Comparison of ENCODE assay signal across 9 mouse cellular contexts in the genomic region with DNA sequence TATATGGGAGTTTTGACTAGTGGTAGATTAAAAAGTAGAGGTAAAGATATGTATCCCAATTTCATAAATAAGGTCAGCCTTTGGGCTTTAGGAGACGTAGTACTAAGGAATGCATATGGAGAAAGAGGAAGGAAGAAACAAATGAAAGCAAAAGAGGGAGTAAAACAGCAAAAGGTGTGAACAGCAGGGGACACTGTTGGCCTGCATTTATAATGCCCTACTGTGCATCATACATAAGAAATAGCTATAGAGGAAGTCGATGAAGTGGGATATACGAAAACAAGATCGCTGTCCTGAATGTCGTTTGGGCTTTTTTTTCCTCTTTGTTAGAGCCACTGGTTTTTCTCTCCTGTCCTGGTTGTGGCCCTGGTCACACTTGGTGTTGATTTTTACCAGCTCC.
A peak's percentile ranks its signal among the peaks of the same experiment; 100 is the strongest.
DNase-seq lines count a peak whose midpoint lies in the region; ATAC-seq and TF ChIP-seq lines count a peak whose summit lies in the region.
"Had no signal": no experiment of that assay in that cellular context is flagged by ENCODE, and none has a peak within 500 bp of the region (broad histone marks: within the 10 kb centered on the region; RNA-seq: fewer than 3 reads in every experiment).

No protein-coding gene starts in this region.

- DNase-seq in kidney, postnatal 14 days = peak; percentile 1
- no peak for DNase-seq in kidney, adult 18-20 months
- peak; percentile 40 for DNase-seq in CH12.LX (ENCODE audit: extremely low read depth)
- DNase-seq in adrenal gland, postnatal 36 days = peak; percentile 6 to 16
- peak; percentile 1 for DNase-seq in lung, postnatal 25 days (ENCODE audit: low spot score)
- no peak for DNase-seq in right cerebral cortex, postnatal 14 days
- DNase-seq in cerebellum, postnatal 4 days (ENCODE audit: low spot score in 2 of 2) = no peak

- peak overlapping the region; percentile 63; the same call in 1 of the 2 replicates for H3K4me2 ChIP-seq in CH12.LX (ENCODE audit: insufficient read depth, low read depth, poor library complexity, severe bottlenecking)
- H3K4me2 ChIP-seq in midbrain, embryonic 13.5 days (replicated peaks) = no peak overlapping the region
- H3K4me2 ChIP-seq: neural tube, embryonic 12.5 days had no signal

- H3K4me1 ChIP-seq in CH12.LX (ENCODE audit: control insufficient read depth in 1 of 2, insufficient read depth in 2 of 2) = no peaks in the 10 kb centered on the region
- no peaks in the 10 kb centered on the region for H3K4me1 ChIP-seq in midbrain, embryonic 13.5 days (replicated peaks)
- H3K4me1 ChIP-seq: neural tube, embryonic 12.5 days had no signal

- H3K9ac ChIP-seq in CH12.LX (ENCODE audit: insufficient read depth, low read depth) = no peak overlapping the region
- H3K9ac ChIP-seq in midbrain, embryonic 13.5 days (replicated peaks) = no peak overlapping the region
- H3K9ac ChIP-seq: neural tube, embryonic 12.5 days had no signal

- H3K36me3 ChIP-seq in CH12.LX (replicated peaks in 1 of 2; ENCODE audit: control insufficient read depth in 1 of 2, insufficient read depth in 1 of 2, low read length in 1 of 2) = no peaks in the 10 kb centered on the region
- no peaks in the 10 kb centered on the region for H3K36me3 ChIP-seq in midbrain, embryonic 13.5 days
- H3K36me3 ChIP-seq: neural tube, embryonic 12.5 days had no signal

- TF ChIP-seq EP300 in CH12.LX (IDR thresholded peaks at IDR 0.05; ENCODE audit: low read length) = no peak

- H3K27ac ChIP-seq in CH12.LX (ENCODE audit: insufficient read depth, low read depth) = no peak overlapping the region
- no peak overlapping the region for H3K27ac ChIP-seq in midbrain, embryonic 13.5 days
- H3K27ac ChIP-seq: neural tube, embryonic 12.5 days had no signal

- WGBS in midbrain, embryonic 13.5 days = 79% methylated on average over 5 of the region's 5 CpGs

- in situ Hi-C loops in CH12.LX (cut with MboI; ENCODE audit: low pct_ligation_motif_present, low pct_unique_long_range_greater_than_20kb, low sequenced_read_pairs) = no loop called here

- H3K27me3 ChIP-seq in CH12.LX (replicated peaks) = no peaks in the 10 kb centered on the region
- no peaks in the 10 kb centered on the region for H3K27me3 ChIP-seq in midbrain, embryonic 13.5 days
- H3K27me3 ChIP-seq: neural tube, embryonic 12.5 days had no signal

- TF ChIP-seq CTCF in CH12.LX (conservative IDR thresholded peaks at IDR 0.05 in 1 of 2, IDR thresholded peaks at IDR 0.05 in 1 of 2; ENCODE audit: low read depth in 2 of 2, low read length in 2 of 2) = peak; percentile 48 to 75; a peak in 3 of 4 replicates

- TF ChIP-seq RAD21 in CH12.LX (IDR thresholded peaks at IDR 0.05; ENCODE audit: low read depth, low read length) = peak; percentile 81

- no peaks in the 10 kb centered on the region for H3K79me2 ChIP-seq in CH12.LX (replicated peaks; ENCODE audit: control insufficient read depth, extremely low read depth, insufficient read depth, poor library complexity, severe bottlenecking)

- H3K4me3 ChIP-seq in CH12.LX (replicated peaks in 1 of 3; ENCODE audit: low read depth in 2 of 3, low read length in 2 of 3, poor library complexity in 1 of 3) = no peak overlapping the region
- no peak overlapping the region for H3K4me3 ChIP-seq in midbrain, embryonic 13.5 days (replicated peaks)
- H3K4me3 ChIP-seq: neural tube, embryonic 12.5 days had no signal

- H3K9me3 ChIP-seq in CH12.LX (replicated peaks; ENCODE audit: low read length) = no peaks in the 10 kb centered on the region
- no peaks in the 10 kb centered on the region for H3K9me3 ChIP-seq in midbrain, embryonic 13.5 days
- H3K9me3 ChIP-seq: neural tube, embryonic 12.5 days had no signal

- TF ChIP-seq POLR2A in CH12.LX (IDR thresholded peaks at IDR 0.05; ENCODE audit: low read depth, low read length) = no peak

- no peak for ATAC-seq in midbrain, embryonic 13.5 days

- dilution Hi-C loops in CH12.LX (cut with MboI; ENCODE audit: extremely low pct_ligation_motif_present, extremely low pct_unique_long_range_greater_than_20kb, low sequenced_read_pairs) = no loop called here

TF ChIP-seq in CH12.LX, 34 proteins besides CTCF, POLR2A, EP300 and RAD21:
- TF ChIP-seq SMC3 (IDR thresholded peaks at IDR 0.05; ENCODE audit: low read depth, low read length) = peak; percentile 71
- TF ChIP-seq IRF4 (IDR thresholded peaks at IDR 0.05; ENCODE audit: low read depth, low read length) = no peak
- TF ChIP-seq GABPA (IDR thresholded peaks at IDR 0.05; ENCODE audit: insufficient replicate concordance, low read depth, low read length) = no peak
- TF ChIP-seq MYC (IDR thresholded peaks at IDR 0.05; ENCODE audit: low read depth, low read length) = no peak
- TF ChIP-seq RCOR1 (conservative IDR thresholded peaks at IDR 0.05; ENCODE audit: low read depth, low read length) = no peak
- no peak for TF ChIP-seq PAX5 (IDR thresholded peaks at IDR 0.05; ENCODE audit: low read length)
- TF ChIP-seq JUND (conservative IDR thresholded peaks at IDR 0.05; ENCODE audit: low read depth, low read length) = no peak

Comparison
In these comparisons a context has a peak if more than half of its experiments do, and no peak if none do; other contexts are left out.
1. DNase-seq: peak in kidney, postnatal 14 days (single experiment), CH12.LX (single experiment), adrenal gland, postnatal 36 days (2 of 2) and lung, postnatal 25 days (single experiment); none in kidney, adult 18-20 months (single experiment), right cerebral cortex, postnatal 14 days (single experiment) and cerebellum, postnatal 4 days (0 of 2).